Mouse (Mus musculus) liver, embryonic 16.5 days (tissue): ENCODE measurements around the gene Tgoln1. TPM values are rescaled to one million over a fixed set of nuclear protein-coding genes. Genes with fewer than 3 reads are reported as not detected.
A peak's percentile ranks its signal among the peaks of the same experiment; 100 is the strongest.

Source experiments
- ATAC-seq: fragments of 200-750 bp; cut with Nextera tagmentation; 2 replicates; pipeline ENCODE4 v1.8.0; 2017; ENCODE audit warnings: low read depth, mild to moderate bottlenecking, moderate number of reproducible peaks, moderate library complexity
- H3K27ac ChIP-seq: fragments of 300-500 bp; sonication (generic); 2 replicates; pipeline ENCODE4 v1.5.1; 2014; ENCODE audit warnings: mild to moderate bottlenecking, low read length
- H3K27me3 ChIP-seq: fragments of 300-500 bp; sonication (generic); 2 replicates; pipeline ENCODE4 v1.6.1; 2014; ENCODE audit warnings: low read depth, low read length, mixed read lengths; ENCODE audit not compliant: control insufficient read depth, insufficient read depth
- H3K36me3 ChIP-seq: fragments of 300-500 bp; sonication (generic); 2 replicates; pipeline ENCODE4 v1.6.1; 2014; ENCODE audit warnings: mild to moderate bottlenecking; ENCODE audit not compliant: control insufficient read depth, insufficient read depth
- H3K4me1 ChIP-seq: fragments of 300-500 bp; sonication (generic); 2 replicates; pipeline ENCODE4 v1.6.1; 2014; ENCODE audit warnings: low read depth, low read length, mixed read lengths; ENCODE audit not compliant: control insufficient read depth
- H3K4me2 ChIP-seq: fragments of 300-500 bp; sonication (generic); 2 replicates; pipeline ENCODE4 v1.6.1; 2014; ENCODE audit warnings: low read depth, low read length, mixed read lengths
- H3K4me3 ChIP-seq: fragments of 300-500 bp; sonication (generic); 2 replicates; pipeline ENCODE4 v1.5.1; 2014; ENCODE audit warnings: low read depth, mild to moderate bottlenecking, low read length
- H3K9ac ChIP-seq: fragments of 300-500 bp; sonication (generic); 2 replicates; pipeline ENCODE4 v1.6.1; 2014; ENCODE audit warnings: low read depth, low read length
- H3K9me3 ChIP-seq: fragments of 300-500 bp; sonication (generic); replicated peaks from 2 replicates; pipeline ENCODE4 v1.6.1; 2016; ENCODE audit warnings: low read length; ENCODE audit not compliant: control insufficient read depth
- WGBS: fragments of 180-500 bp; shearing (Covaris S2); extraction: QIAGEN DNeasy Blood & Tissue Kit; methylation state at CpG from one replicate; pipeline ENCODE4 v1.1.7; 2014; ENCODE audit not compliant: insufficient replicate concordance; 5-methylcytosine and 5-hydroxymethylcytosine counted together
- polyA plus RNA-seq: library from polyadenylated mRNA; unstranded; fragments of >200 nt; fragmentation: Nextera tagmentation; extraction: Ambion mirVana; gene quantifications from 2 replicates; pipeline ENCODE4 v1.2.1, GENCODE M21; 2015

Tgoln1 gene
- polyA plus RNA-seq, result 15.5 and 16.8 TPM in 2 replicates

GRCm38 (mm10) chr6:72616643-72617288, at the start of gene Tgoln1:
Tgoln1 (minus strand) TSS chr6:72617000.
- Histone ChIP-seq H3K4me1 (peaks cover 26% of the 10 kb centered on the region), H3K27ac (peak within 1 kb of the TSS; percentile 92), H3K9me3 (no peaks in the 10 kb centered on the region), H3K4me2 (peak within 1 kb of the TSS; percentile 82), H3K27me3 (no peaks in the 10 kb centered on the region), H3K4me3 (peak within 1 kb of the TSS; percentile 95), H3K36me3 (peaks cover under 1% of the 10 kb centered on the region; the same call in 1 of the 2 replicates), H3K9ac (peak within 1 kb of the TSS; percentile 80)
- under 1% methylated on average over 41 of the region's 41 CpGs for WGBS
- peak; percentile 97 for ATAC-seq

GRCm38 (mm10) chr6:72664290-72664689, 47.5 kb upstream of the Tgoln1 start:
- Histone ChIP-seq H3K27ac (no peak overlapping the region), H3K9ac (no peak overlapping the region), H3K9me3 (no peaks in the 10 kb centered on the region), H3K27me3 (no peaks in the 10 kb centered on the region), H3K4me3 (no peak overlapping the region), H3K4me1 (peaks cover 11% of the 10 kb centered on the region), H3K36me3 (no peaks in the 10 kb centered on the region), H3K4me2 (no peak overlapping the region)
- WGBS, result 40% methylated on average over 8 of the region's 8 CpGs
- no peak for ATAC-seq

- Histone ChIP-seq H3K9me3 (no peaks in the 10 kb centered on the region), H3K36me3 (no peaks in the 10 kb centered on the region), H3K4me3 (no peak overlapping the region), H3K27ac (no peak overlapping the region), H3K4me1 (peaks cover 11% of the 10 kb centered on the region), H3K27me3 (no peaks in the 10 kb centered on the region), H3K4me2 (no peak overlapping the region), H3K9ac (no peak overlapping the region)
- 0 out of 2 replicates have a peak, but pooled peaks have one; percentile 33 for ATAC-seq
- 5% methylated on average over 1 of the region's 1 CpGs for WGBS
These were observed 46.2 kb upstream of the Tgoln1 start for GRCm38 (mm10) chr6:72663000-72663399.

- Histone ChIP-seq H3K36me3 (no peaks in the 10 kb centered on the region), H3K4me3 (no peak overlapping the region), H3K27me3 (no peaks in the 10 kb centered on the region), H3K9ac (no peak overlapping the region), H3K4me1 (peaks cover 11% of the 10 kb centered on the region), H3K9me3 (no peaks in the 10 kb centered on the region), H3K4me2 (no peak overlapping the region), H3K27ac (no peak overlapping the region)
- ATAC-seq, result no peak
- 75% methylated on average over 6 of the region's 6 CpGs for WGBS
These were observed 43.6 kb upstream of the Tgoln1 start for GRCm38 (mm10) chr6:72660391-72660720.

- peak; percentile 30; the same call in 1 of the 2 replicates for ATAC-seq
- Histone ChIP-seq H3K27me3 (no peaks in the 10 kb centered on the region), H3K4me1 (peaks cover 11% of the 10 kb centered on the region), H3K27ac (no peak overlapping the region), H3K4me2 (no peak overlapping the region), H3K9me3 (no peaks in the 10 kb centered on the region), H3K9ac (no peak overlapping the region), H3K36me3 (no peaks in the 10 kb centered on the region), H3K4me3 (no peak overlapping the region)
- 38% methylated on average over 8 of the region's 8 CpGs for WGBS
These were observed 43.1 kb upstream of the Tgoln1 start for GRCm38 (mm10) chr6:72659717-72660390.

- Histone ChIP-seq H3K36me3 (no peaks in the 10 kb centered on the region), H3K4me2 (no peak overlapping the region)
- 28% methylated on average over 3 of the region's 3 CpGs for WGBS
These were observed 41.2 kb upstream of the Tgoln1 start for GRCm38 (mm10) chr6:72658006-72658405.

GRCm38 (mm10) chr6:72656053-72656442, 39.2 kb upstream of the Tgoln1 start:
- 69% methylated on average over 7 of the region's 7 CpGs for WGBS
- Histone ChIP-seq H3K4me3 (no peak overlapping the region), H3K9ac (no peak overlapping the region), H3K9me3 (no peaks in the 10 kb centered on the region), H3K36me3 (no peaks in the 10 kb centered on the region), H3K4me2 (no peak overlapping the region), H3K27ac (0 out of 2 replicates have a peak overlapping the region, but pooled peaks have one; percentile 6), H3K27me3 (no peaks in the 10 kb centered on the region), H3K4me1 (peaks cover 11% of the 10 kb centered on the region)
- no peak for ATAC-seq

More at GRCm38 (mm10) chr6:72658006-72658405, 41.2 kb upstream of the Tgoln1 start:
- no peak for ATAC-seq
- no peak overlapping the region for H3K4me3 ChIP-seq
- peaks cover 11% of the 10 kb centered on the region for H3K4me1 ChIP-seq
- H3K27ac ChIP-seq, result no peak overlapping the region
- H3K9me3 ChIP-seq, result no peaks in the 10 kb centered on the region
- H3K27me3 ChIP-seq, result no peaks in the 10 kb centered on the region
- no peak overlapping the region for H3K9ac ChIP-seq

- 34% methylated on average over 20 of the region's 20 CpGs for WGBS
- Histone ChIP-seq H3K27me3 (no peaks in the 10 kb centered on the region), H3K36me3 (no peaks in the 10 kb centered on the region), H3K27ac (0 out of 2 replicates have a peak overlapping the region, but pooled peaks have one; percentile 6), H3K9ac (no peak overlapping the region), H3K4me1 (peaks cover 6% of the 10 kb centered on the region), H3K9me3 (no peaks in the 10 kb centered on the region), H3K4me2 (peak overlapping the region; percentile 17; the same call in 1 of the 2 replicates), H3K4me3 (no peak overlapping the region)
- ATAC-seq, result peak; percentile 39
These were observed 38.7 kb upstream of the Tgoln1 start for GRCm38 (mm10) chr6:72655309-72656052.
